Comparison of ENCODE assay signal across 8 mouse cellular contexts in the genomic region with DNA sequence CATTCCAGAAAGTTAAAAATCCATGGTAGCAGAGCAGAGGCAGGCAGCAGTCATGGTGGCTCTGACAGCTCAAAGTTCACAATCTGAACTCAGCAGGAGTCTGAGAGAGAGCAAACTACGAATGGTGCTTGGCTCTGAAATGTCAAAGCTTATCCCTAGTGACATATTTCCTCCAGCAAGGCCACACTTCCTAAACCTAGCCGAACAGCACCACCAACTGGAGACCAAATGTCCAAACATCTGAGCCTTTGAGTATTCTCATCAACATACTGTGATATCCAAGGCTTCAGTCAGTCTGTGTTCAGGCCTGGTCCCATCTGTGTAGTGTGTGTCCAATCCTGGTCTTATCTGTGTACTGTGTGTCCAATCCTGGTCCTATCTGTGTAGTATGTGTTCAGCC. TPM values are rescaled to one million over a fixed set of nuclear protein-coding genes. Genes with fewer than 3 reads are reported as not detected.
DNase-seq lines count a peak whose midpoint lies in the region; ATAC-seq and TF ChIP-seq lines count a peak whose summit lies in the region.

No protein-coding gene starts in this region.

- H3K27ac ChIP-seq in forebrain, embryonic 10.5 days, result no peak overlapping the region
- H3K27ac ChIP-seq in forebrain, embryonic 12.5 days, result no peak overlapping the region
- no peak overlapping the region for H3K27ac ChIP-seq in thymus, adult 2 months (ENCODE audit: control insufficient read depth, insufficient read depth, low read length)
- H3K27ac ChIP-seq in liver, adult 2 months (replicated peaks; ENCODE audit: insufficient read depth, low read depth, low read length), result no peak overlapping the region

- ATAC-seq in forebrain, embryonic 12.5 days (ENCODE audit: low FRiP score), result no peak

- peak; percentile 12 for DNase-seq in forebrain, embryonic 10.5 days (ENCODE audit: extremely low spot score, low spot score)
- peak; percentile 43 for DNase-seq in thymus, adult 2 months
- DNase-seq in thymus, adult 18-20 months, result no peak
- peak; percentile 21 for DNase-seq in heart, adult 8-10 months (ENCODE audit: low spot score)
- peak; percentile 60 for DNase-seq in liver, adult 2 months (ENCODE audit: extremely low read depth, low read depth, low spot score)
- DNase-seq in telencephalon, adult 2 months (ENCODE audit: low read depth, low spot score), result peak; percentile 11
- DNase-seq in spleen, postnatal 36 days (ENCODE audit: low spot score in 2 of 2), result no peak

- no peak overlapping the region for H3K4me3 ChIP-seq in forebrain, embryonic 10.5 days
- H3K4me3 ChIP-seq in forebrain, embryonic 12.5 days (replicated peaks), result no peak overlapping the region
- no peak overlapping the region for H3K4me3 ChIP-seq in thymus, adult 2 months (ENCODE audit: control insufficient read depth, insufficient read depth, low read length)
- no peak overlapping the region for H3K4me3 ChIP-seq in liver, adult 2 months (ENCODE audit: insufficient read depth, low read depth, low read length)

- H3K36me3 ChIP-seq in forebrain, embryonic 10.5 days (replicated peaks), result peaks cover 5% of the 10 kb centered on the region
- H3K36me3 ChIP-seq in forebrain, embryonic 12.5 days (replicated peaks), result no peaks in the 10 kb centered on the region
- H3K36me3 ChIP-seq in thymus, adult 2 months (ENCODE audit: control insufficient read depth, insufficient read depth, low read length), result no peaks in the 10 kb centered on the region
- peaks cover 14% of the 10 kb centered on the region for H3K36me3 ChIP-seq in liver, adult 2 months (ENCODE audit: control insufficient read depth, insufficient read depth, low read length)

- TF ChIP-seq CTCF in thymus, adult 2 months (IDR thresholded peaks at IDR 0.05; ENCODE audit: borderline replicate concordance, control insufficient read depth, extremely low read depth, insufficient read depth, low read length, poor library complexity), result no peak
- no peak for TF ChIP-seq CTCF in liver, adult 2 months (IDR thresholded peaks at IDR 0.05; ENCODE audit: low read depth, low read length)

- H3K9me3 ChIP-seq in forebrain, embryonic 10.5 days, result no peaks in the 10 kb centered on the region
- no peaks in the 10 kb centered on the region for H3K9me3 ChIP-seq in forebrain, embryonic 12.5 days

- H3K79me2 ChIP-seq in liver, adult 2 months (ENCODE audit: control insufficient read depth, insufficient read depth, low read length), result no peaks in the 10 kb centered on the region

- H3K4me1 ChIP-seq in forebrain, embryonic 10.5 days, result no peaks in the 10 kb centered on the region
- H3K4me1 ChIP-seq in forebrain, embryonic 12.5 days, result no peaks in the 10 kb centered on the region
- H3K4me1 ChIP-seq in thymus, adult 2 months (replicated peaks; ENCODE audit: control insufficient read depth, insufficient read depth, low read length), result no peaks in the 10 kb centered on the region
- H3K4me1 ChIP-seq in liver, adult 2 months (ENCODE audit: control insufficient read depth, insufficient read depth, low read length), result no peaks in the 10 kb centered on the region

- 53% methylated on average over 2 of the region's 2 CpGs for WGBS in forebrain, embryonic 10.5 days
- WGBS in forebrain, embryonic 12.5 days, result 53% methylated on average over 2 of the region's 2 CpGs
- 44% methylated on average over 2 of the region's 2 CpGs for WGBS in thymus, adult 2 months
- WGBS in liver, adult 2 months, result 18% methylated on average over 2 of the region's 2 CpGs

- no peak overlapping the region for H3K4me2 ChIP-seq in forebrain, embryonic 12.5 days

- no peak for TF ChIP-seq POLR2A in thymus, adult 2 months (IDR thresholded peaks at IDR 0.05; ENCODE audit: control insufficient read depth, extremely low read depth, insufficient read depth, low read length, poor library complexity)
- no peak for TF ChIP-seq POLR2A in liver, adult 2 months (IDR thresholded peaks at IDR 0.05; ENCODE audit: extremely low read depth, insufficient read depth, low read length)

- H3K9ac ChIP-seq in forebrain, embryonic 12.5 days, result no peak overlapping the region
- H3K9ac ChIP-seq in liver, adult 2 months (ENCODE audit: low read depth, low read length), result no peak overlapping the region

- no peaks in the 10 kb centered on the region for H3K27me3 ChIP-seq in forebrain, embryonic 10.5 days (ENCODE audit: poor library complexity, severe bottlenecking)
- H3K27me3 ChIP-seq in forebrain, embryonic 12.5 days, result no peaks in the 10 kb centered on the region
- H3K27me3 ChIP-seq in thymus, adult 2 months (ENCODE audit: control insufficient read depth, insufficient read depth, low read length), result no peaks in the 10 kb centered on the region
- no peaks in the 10 kb centered on the region for H3K27me3 ChIP-seq in liver, adult 2 months (ENCODE audit: control insufficient read depth, insufficient read depth, low read length)

RNA-seq across cellular contexts. Expression of a gene that starts 49.4 kb away (rescaled TPM):
- 2.8 and 3.1 TPM in 2 replicates for polyA plus RNA-seq in forebrain, embryonic 10.5 days (2016; fragmentation: Nextera tagmentation; extraction: Ambion mirVana)
- 23.6 and 26.7 TPM in 2 replicates for polyA plus RNA-seq in forebrain, embryonic 12.5 days (2016; fragmentation: Nextera tagmentation; extraction: Ambion mirVana)
- 0.08 and 0.24 TPM in 2 replicates for polyA plus RNA-seq in thymus, adult 2 months (2012; rRNA removed)
- 1 to 10 TPM in 1 of 4 experiments, under 1 TPM in 3; 0.37 to 2.1 (median 0.71) TPM for total RNA-seq in heart, adult 8-10 months (2022)
- total RNA-seq in liver, adult 2 months (2014; rRNA removed), result under 0.01 TPM in 1 of 2 replicates, not detected in the other
- polyA plus RNA-seq in liver, adult 2 months (2012; rRNA removed), result not detected in 2 replicates

Comparison
In these comparisons a context has a peak if more than half of its experiments do, and no peak if none do; other contexts are left out.
1. DNase-seq: peak in forebrain, embryonic 10.5 days (single experiment), thymus, adult 2 months (single experiment), heart, adult 8-10 months (single experiment), liver, adult 2 months (single experiment) and telencephalon, adult 2 months (single experiment); none in thymus, adult 18-20 months (0 of 2) and spleen, postnatal 36 days (0 of 2).